14 mouse cellular contexts compared by ENCODE assay signal in the genomic region with DNA sequence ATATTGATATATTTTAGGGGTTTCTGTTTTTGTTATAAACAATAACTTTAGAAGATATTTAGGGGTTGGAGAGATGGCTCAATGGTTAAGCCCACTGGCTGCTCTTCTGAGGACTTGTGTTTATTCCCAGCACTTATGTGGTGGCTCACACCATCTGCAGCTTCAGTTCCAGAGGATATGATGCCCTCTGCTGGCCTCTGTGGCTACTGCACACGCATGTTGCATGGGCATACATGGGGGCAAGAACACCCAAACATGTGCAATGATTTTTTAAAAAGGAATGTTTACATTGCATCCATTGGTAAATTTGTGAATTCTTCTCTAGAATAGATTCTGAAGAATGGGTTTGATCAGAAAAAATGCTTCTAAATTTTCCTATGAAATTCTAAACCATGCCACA.
DNase-seq lines count a peak whose midpoint lies in the region; ATAC-seq and TF ChIP-seq lines count a peak whose summit lies in the region.
"Had no signal": no experiment of that assay in that cellular context is flagged by ENCODE, and none has a peak within 500 bp of the region (broad histone marks: within the 10 kb centered on the region; RNA-seq: fewer than 3 reads in every experiment).

No protein-coding gene starts in this region.

- WGBS in intestine, postnatal 0 days, result 56% methylated on average over 1 of the region's 1 CpGs
- WGBS in intestine, embryonic 16.5 days, result 53% methylated on average over 1 of the region's 1 CpGs
- 49% methylated on average over 1 of the region's 1 CpGs for WGBS in lung, postnatal 0 days
- 46% methylated on average over 1 of the region's 1 CpGs for WGBS in small intestine, adult 2 months

- H3K4me2 ChIP-seq in intestine, postnatal 0 days (replicated peaks; ENCODE audit: low read depth), result no peak overlapping the region
- H3K4me2 ChIP-seq in intestine, embryonic 16.5 days (ENCODE audit: low read depth, low read length), result no peak overlapping the region
- H3K4me2 ChIP-seq in lung, postnatal 0 days (replicated peaks; ENCODE audit: low read depth, low read length), result no peak overlapping the region
- H3K4me2 ChIP-seq: heart, embryonic 13.5 days; hindbrain, embryonic 13.5 days; neural tube, embryonic 13.5 days had no signal

- H3K27ac ChIP-seq in intestine, postnatal 0 days (ENCODE audit: low read depth, low read length), result no peak overlapping the region
- no peak overlapping the region for H3K27ac ChIP-seq in intestine, embryonic 16.5 days (ENCODE audit: low read length)
- no peak overlapping the region for H3K27ac ChIP-seq in lung, postnatal 0 days (ENCODE audit: low read length)
- H3K27ac ChIP-seq in small intestine, adult 2 months (ENCODE audit: insufficient read depth, low read depth, low read length), result no peak overlapping the region
- H3K27ac ChIP-seq: forebrain, embryonic 10.5 days; heart, embryonic 13.5 days; hindbrain, embryonic 13.5 days; neural tube, embryonic 13.5 days had no signal

- no peak overlapping the region for H3K4me3 ChIP-seq in intestine, postnatal 0 days (ENCODE audit: low read depth, low read length)
- H3K4me3 ChIP-seq in intestine, embryonic 16.5 days (ENCODE audit: low read length), result no peak overlapping the region
- no peak overlapping the region for H3K4me3 ChIP-seq in lung, postnatal 0 days (ENCODE audit: low read depth, low read length)
- no peak overlapping the region for H3K4me3 ChIP-seq in G1E (ENCODE audit: low read depth, low read length)
- H3K4me3 ChIP-seq in small intestine, adult 2 months (ENCODE audit: low read depth, low read length), result no peak overlapping the region
- H3K4me3 ChIP-seq: forebrain, embryonic 10.5 days; heart, embryonic 13.5 days; hindbrain, embryonic 13.5 days; neural tube, embryonic 13.5 days had no signal

- no peak for TF ChIP-seq POLR2A in small intestine, adult 2 months (IDR thresholded peaks at IDR 0.05; ENCODE audit: low read depth, low read length)

- no peaks in the 10 kb centered on the region for H3K9me3 ChIP-seq in intestine, postnatal 0 days (ENCODE audit: control insufficient read depth)
- H3K9me3 ChIP-seq in intestine, embryonic 16.5 days (ENCODE audit: control insufficient read depth, low read length), result no peaks in the 10 kb centered on the region
- H3K9me3 ChIP-seq in lung, postnatal 0 days (ENCODE audit: low read length), result no peaks in the 10 kb centered on the region
- no peaks in the 10 kb centered on the region for H3K9me3 ChIP-seq in G1E (replicated peaks)
- H3K9me3 ChIP-seq: forebrain, embryonic 10.5 days; heart, embryonic 13.5 days; hindbrain, embryonic 13.5 days; neural tube, embryonic 13.5 days had no signal

- no peak for ATAC-seq in intestine, postnatal 0 days
- ATAC-seq in intestine, embryonic 16.5 days, result no peak
- no peak for ATAC-seq in lung, postnatal 0 days
- ATAC-seq in G1E (ENCODE audit: extremely low read depth, insufficient number of reproducible peaks, low FRiP score, poor library complexity, severe bottlenecking), result no peak

- H3K9ac ChIP-seq in intestine, postnatal 0 days (ENCODE audit: low read depth, low read length), result no peak overlapping the region
- H3K9ac ChIP-seq in intestine, embryonic 16.5 days (ENCODE audit: low read depth, low read length), result no peak overlapping the region
- no peak overlapping the region for H3K9ac ChIP-seq in lung, postnatal 0 days (replicated peaks; ENCODE audit: low read depth)
- H3K9ac ChIP-seq: heart, embryonic 13.5 days; hindbrain, embryonic 13.5 days; neural tube, embryonic 13.5 days had no signal

- no peak for DNase-seq in lung, postnatal 0 days (ENCODE audit: low spot score)
- DNase-seq in lung, postnatal 4 days, result no peak
- no peak for DNase-seq in G1E (ENCODE audit: low spot score)
- no peak for DNase-seq in layer of hippocampus, adult 8-10 months (ENCODE audit: low spot score in 2 of 2)
- DNase-seq: cerebellum, adult 11 months; gastrocnemius, postnatal 10 days; spleen, adult 18-20 months had no signal

- H3K27me3 ChIP-seq in intestine, postnatal 0 days (replicated peaks; ENCODE audit: control insufficient read depth, insufficient read depth, low read length), result no peaks in the 10 kb centered on the region
- H3K27me3 ChIP-seq in intestine, embryonic 16.5 days (replicated peaks; ENCODE audit: control insufficient read depth, insufficient read depth, low read length), result no peaks in the 10 kb centered on the region
- H3K27me3 ChIP-seq in lung, postnatal 0 days (replicated peaks; ENCODE audit: insufficient read depth, low read length), result no peaks in the 10 kb centered on the region
- no peaks in the 10 kb centered on the region for H3K27me3 ChIP-seq in G1E (ENCODE audit: insufficient read depth, low read length)
- no peaks in the 10 kb centered on the region for H3K27me3 ChIP-seq in small intestine, adult 2 months (ENCODE audit: control insufficient read depth, insufficient read depth, low read length)
- H3K27me3 ChIP-seq: heart, embryonic 13.5 days; hindbrain, embryonic 13.5 days; neural tube, embryonic 13.5 days had no signal

- no peaks in the 10 kb centered on the region for H3K36me3 ChIP-seq in intestine, postnatal 0 days (ENCODE audit: control insufficient read depth, insufficient read depth)
- H3K36me3 ChIP-seq in intestine, embryonic 16.5 days (ENCODE audit: control insufficient read depth, insufficient read depth, low read length), result no peaks in the 10 kb centered on the region
- H3K36me3 ChIP-seq in lung, postnatal 0 days (ENCODE audit: insufficient read depth, low read length), result no peaks in the 10 kb centered on the region
- H3K36me3 ChIP-seq in G1E (replicated peaks), result no peaks in the 10 kb centered on the region
- H3K36me3 ChIP-seq in small intestine, adult 2 months (ENCODE audit: control insufficient read depth, insufficient read depth, low read length), result no peaks in the 10 kb centered on the region
- H3K36me3 ChIP-seq: forebrain, embryonic 10.5 days; heart, embryonic 13.5 days; hindbrain, embryonic 13.5 days; neural tube, embryonic 13.5 days had no signal

- TF ChIP-seq CTCF in intestine, postnatal 0 days (IDR thresholded peaks at IDR 0.05; ENCODE audit: low read depth), result peak; percentile 34
- TF ChIP-seq CTCF in lung, postnatal 0 days (IDR thresholded peaks at IDR 0.05), result peak; percentile 36
- TF ChIP-seq CTCF in G1E (IDR thresholded peaks at IDR 0.05; ENCODE audit: low read depth, low read length), result peak; percentile 27; the same call in 1 of the 2 replicates
- peak; percentile 29; the same call in 1 of the 2 replicates for TF ChIP-seq CTCF in small intestine, adult 2 months (IDR thresholded peaks at IDR 0.05; ENCODE audit: extremely low read depth, insufficient read length, insufficient replicate concordance, low read depth, low read length)

- TF ChIP-seq EP300 in lung, postnatal 0 days (IDR thresholded peaks at IDR 0.05), result no peak

- H3K4me1 ChIP-seq in intestine, postnatal 0 days (replicated peaks; ENCODE audit: control insufficient read depth, insufficient read depth, low read length), result no peaks in the 10 kb centered on the region
- H3K4me1 ChIP-seq in intestine, embryonic 16.5 days (ENCODE audit: control insufficient read depth, insufficient read depth, low read length), result no peaks in the 10 kb centered on the region
- no peaks in the 10 kb centered on the region for H3K4me1 ChIP-seq in lung, postnatal 0 days (ENCODE audit: insufficient read depth, low read depth, low read length)
- no peaks in the 10 kb centered on the region for H3K4me1 ChIP-seq in G1E (ENCODE audit: insufficient read depth, low read depth, low read length)
- H3K4me1 ChIP-seq in small intestine, adult 2 months (ENCODE audit: control insufficient read depth, insufficient read depth, insufficient read length, low read length), result no peaks in the 10 kb centered on the region
- H3K4me1 ChIP-seq: heart, embryonic 13.5 days; hindbrain, embryonic 13.5 days; neural tube, embryonic 13.5 days had no signal
